Mouse (Mus musculus): ENCODE data around the gene Yy1. TPM values are rescaled to one million over a fixed set of nuclear protein-coding genes. Genes with fewer than 3 reads are reported as not detected.
"Not testable (repeated sequence)": the region's sequence is repeated elsewhere in the genome, so short reads cannot be mapped to it uniquely, and the experiment has no call there.

Yy1 gene
- polyA plus RNA-seq, 1 experiment = 6.9 TPM

- TF ChIP-seq CTCF (IDR thresholded peaks at IDR 0.05; ENCODE audit: control insufficient read depth, insufficient read depth, insufficient replicate concordance, low read depth, low read length) = no peak
- H3K36me3 ChIP-seq (ENCODE audit: control insufficient read depth, insufficient read depth, low read length) = no peaks in the 10 kb centered on the region
Observed at GRCm38 (mm10) chr12:108842663-108843062, 49.9 kb downstream of the Yy1 start.

DNA sequence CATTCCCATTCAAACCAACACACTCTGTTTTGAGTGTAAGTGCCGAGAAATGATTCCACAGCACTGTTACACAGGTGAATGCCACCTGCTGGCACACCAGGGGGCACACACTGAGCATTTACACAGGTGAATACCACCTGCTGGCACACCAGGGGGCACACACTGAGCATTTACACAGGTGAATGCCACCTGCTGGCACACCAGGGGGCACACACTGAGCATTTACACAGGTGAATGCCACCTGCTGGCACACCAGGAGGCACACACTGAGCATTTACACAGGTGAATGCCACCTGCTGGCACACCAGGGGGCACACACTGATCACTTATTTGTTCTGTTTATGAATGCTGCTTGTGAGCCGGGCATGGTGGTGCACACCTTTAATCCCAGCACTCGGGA, 55.3 kb downstream of the Yy1 start:
- H3K4me3 ChIP-seq (ENCODE audit: control insufficient read depth, low read depth, low read length); H3K27ac ChIP-seq (ENCODE audit: control insufficient read depth, insufficient read depth, low read depth, low read length); H3K27me3 ChIP-seq (ENCODE audit: control insufficient read depth, insufficient read depth, low read length); H3K4me1 ChIP-seq (ENCODE audit: control insufficient read depth, insufficient read depth, low read length); H3K36me3 ChIP-seq (ENCODE audit: control insufficient read depth, insufficient read depth, low read length): not testable (repeated sequence)

More at GRCm38 (mm10) chr12:108842663-108843062, 49.9 kb downstream of the Yy1 start:
- Histone ChIP-seq H3K4me3 (ENCODE audit: control insufficient read depth, low read depth, low read length) (no peak overlapping the region), H3K27me3 (ENCODE audit: control insufficient read depth, insufficient read depth, low read length) (no peaks in the 10 kb centered on the region), H3K27ac (ENCODE audit: control insufficient read depth, insufficient read depth, low read depth, low read length) (no peak overlapping the region), H3K4me1 (ENCODE audit: control insufficient read depth, insufficient read depth, low read length) (no peaks in the 10 kb centered on the region)

DNA sequence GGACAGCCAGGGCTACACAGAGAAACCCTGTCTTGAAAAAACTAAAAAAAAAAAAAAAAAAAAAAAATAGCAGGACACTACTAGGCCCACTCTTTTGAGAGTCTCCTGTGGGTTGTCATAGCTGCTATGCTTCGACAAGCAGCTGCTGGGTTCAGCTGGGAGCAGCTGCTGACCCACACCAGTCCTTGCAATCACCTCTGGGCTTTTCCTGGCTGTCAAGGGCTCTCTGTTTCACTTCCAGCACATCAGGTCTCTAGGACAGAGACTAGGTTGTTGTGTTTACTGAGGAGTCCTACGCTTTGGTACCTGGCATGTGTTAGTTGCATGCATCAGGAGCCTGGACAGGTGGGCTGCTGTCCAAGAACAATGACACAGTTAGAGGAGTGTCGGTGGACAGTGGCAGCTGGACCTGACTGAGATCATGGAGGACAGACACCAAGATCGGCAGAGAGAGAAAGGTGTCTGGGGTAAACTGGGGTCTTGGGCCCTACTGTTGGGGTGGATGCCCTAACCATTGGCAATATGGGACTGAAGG, 56.8 kb downstream of the Yy1 start:
- Histone ChIP-seq H3K27ac (ENCODE audit: control insufficient read depth, insufficient read depth, low read depth, low read length) (no peak overlapping the region), H3K36me3 (ENCODE audit: control insufficient read depth, insufficient read depth, low read length) (no peaks in the 10 kb centered on the region), H3K4me3 (ENCODE audit: control insufficient read depth, low read depth, low read length) (no peak overlapping the region), H3K4me1 (ENCODE audit: control insufficient read depth, insufficient read depth, low read length) (peaks cover 5% of the 10 kb centered on the region; the same call in 1 of the 2 replicates), H3K27me3 (ENCODE audit: control insufficient read depth, insufficient read depth, low read length) (no peaks in the 10 kb centered on the region)
- TF ChIP-seq POLR2A (IDR thresholded peaks at IDR 0.05; ENCODE audit: control insufficient read depth, low read depth, low read length) = no peak
- TF ChIP-seq CTCF (IDR thresholded peaks at IDR 0.05; ENCODE audit: control insufficient read depth, insufficient read depth, insufficient replicate concordance, low read depth, low read length) = no peak

GRCm38 (mm10) chr12:108850129-108850528, 57.4 kb downstream of the Yy1 start:
- H3K4me3 ChIP-seq (ENCODE audit: control insufficient read depth, low read depth, low read length) = no peak overlapping the region
- H3K4me1 ChIP-seq (ENCODE audit: control insufficient read depth, insufficient read depth, low read length) = peaks cover 5% of the 10 kb centered on the region; the same call in 1 of the 2 replicates
- no peaks in the 10 kb centered on the region for H3K27me3 ChIP-seq (ENCODE audit: control insufficient read depth, insufficient read depth, low read length)
- no peak for TF ChIP-seq POLR2A (IDR thresholded peaks at IDR 0.05; ENCODE audit: control insufficient read depth, low read depth, low read length)
- no peak for TF ChIP-seq CTCF (IDR thresholded peaks at IDR 0.05; ENCODE audit: control insufficient read depth, insufficient read depth, insufficient replicate concordance, low read depth, low read length)
- H3K27ac ChIP-seq (ENCODE audit: control insufficient read depth, insufficient read depth, low read depth, low read length) = no peak overlapping the region
- no peaks in the 10 kb centered on the region for H3K36me3 ChIP-seq (ENCODE audit: control insufficient read depth, insufficient read depth, low read length)

DNA sequence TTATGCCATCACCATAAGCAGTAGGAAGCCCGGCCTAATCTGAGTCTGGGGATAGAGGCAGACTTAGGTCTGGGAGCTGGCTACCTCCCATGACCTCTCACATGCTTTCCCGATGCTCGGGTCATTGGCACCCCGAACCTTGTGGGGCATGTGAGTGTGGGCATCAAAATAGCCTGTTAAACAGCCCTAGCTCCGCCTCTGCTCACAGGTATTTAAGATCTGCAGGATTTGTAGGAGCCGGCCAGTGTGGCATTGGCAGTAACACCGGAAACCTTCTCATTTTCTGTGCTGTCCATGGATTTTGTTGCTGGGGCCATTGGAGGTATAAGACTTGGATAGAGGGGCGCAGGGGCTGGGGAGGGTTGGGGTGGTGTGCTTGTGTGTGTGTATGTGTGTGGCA, 58.1 kb downstream of the Yy1 start:
- TF ChIP-seq POLR2A (IDR thresholded peaks at IDR 0.05; ENCODE audit: control insufficient read depth, low read depth, low read length) (no peak), CTCF (IDR thresholded peaks at IDR 0.05; ENCODE audit: control insufficient read depth, insufficient read depth, insufficient replicate concordance, low read depth, low read length) (no peak)
- Histone ChIP-seq H3K4me3 (ENCODE audit: control insufficient read depth, low read depth, low read length) (no peak overlapping the region), H3K36me3 (ENCODE audit: control insufficient read depth, insufficient read depth, low read length) (no peaks in the 10 kb centered on the region), H3K27ac (ENCODE audit: control insufficient read depth, insufficient read depth, low read depth, low read length) (no peak overlapping the region), H3K4me1 (ENCODE audit: control insufficient read depth, insufficient read depth, low read length) (peaks cover 5% of the 10 kb centered on the region; the same call in 1 of the 2 replicates), H3K27me3 (ENCODE audit: control insufficient read depth, insufficient read depth, low read length) (no peaks in the 10 kb centered on the region)

DNA sequence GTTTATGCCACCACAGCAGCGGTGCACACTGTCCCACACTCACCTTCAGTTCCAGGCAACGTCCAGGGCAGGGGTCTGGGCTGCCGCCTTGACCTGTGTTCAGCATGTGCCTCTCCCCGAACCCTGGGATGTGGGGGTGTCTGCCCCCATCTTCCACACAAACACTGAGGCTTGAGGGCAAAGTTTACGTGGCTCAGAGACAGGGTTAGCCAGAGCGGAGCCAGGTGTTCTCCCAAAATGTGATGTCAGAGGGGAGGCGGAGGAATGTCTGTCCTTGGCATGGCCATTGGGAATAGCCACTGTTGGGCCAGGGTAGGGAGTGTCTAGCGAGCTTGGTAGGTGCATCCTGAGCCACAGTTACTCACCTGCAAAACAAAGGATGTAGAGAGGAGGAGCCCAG, 60.0 kb downstream of the Yy1 start:
- H3K27ac ChIP-seq (ENCODE audit: control insufficient read depth, insufficient read depth, low read depth, low read length) = no peak overlapping the region
- H3K4me3 ChIP-seq (ENCODE audit: control insufficient read depth, low read depth, low read length) = no peak overlapping the region
- H3K27me3 ChIP-seq (ENCODE audit: control insufficient read depth, insufficient read depth, low read length) = no peaks in the 10 kb centered on the region
- H3K36me3 ChIP-seq (ENCODE audit: control insufficient read depth, insufficient read depth, low read length) = no peaks in the 10 kb centered on the region
- peaks cover 5% of the 10 kb centered on the region; the same call in 1 of the 2 replicates for H3K4me1 ChIP-seq (ENCODE audit: control insufficient read depth, insufficient read depth, low read length)
- TF ChIP-seq POLR2A (IDR thresholded peaks at IDR 0.05; ENCODE audit: control insufficient read depth, low read depth, low read length) (no peak), CTCF (IDR thresholded peaks at IDR 0.05; ENCODE audit: control insufficient read depth, insufficient read depth, insufficient replicate concordance, low read depth, low read length) (no peak)

DNA sequence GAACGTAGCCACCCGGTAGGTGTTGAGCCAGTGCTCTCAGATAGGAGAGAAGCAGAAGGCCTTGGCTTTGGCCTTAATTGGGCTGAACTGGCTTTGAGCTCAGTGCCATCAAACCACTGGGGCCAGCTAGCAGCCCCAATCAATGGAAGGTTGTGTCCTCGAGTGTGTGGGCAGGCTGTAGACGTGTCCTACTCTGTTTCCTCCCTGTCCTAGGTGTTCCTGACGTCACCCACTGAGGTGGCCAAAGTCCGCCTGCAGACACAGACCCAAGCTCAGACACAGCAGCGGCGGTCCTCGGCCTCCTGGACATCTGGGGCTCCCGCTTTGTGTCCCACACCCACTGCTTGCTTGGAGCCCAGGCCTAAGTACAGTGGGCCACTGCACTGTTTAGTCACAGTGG, 62.3 kb downstream of the Yy1 start:
- Histone ChIP-seq H3K27me3 (ENCODE audit: control insufficient read depth, insufficient read depth, low read length) (no peaks in the 10 kb centered on the region), H3K36me3 (ENCODE audit: control insufficient read depth, insufficient read depth, low read length) (no peaks in the 10 kb centered on the region), H3K4me3 (ENCODE audit: control insufficient read depth, low read depth, low read length) (no peak overlapping the region), H3K4me1 (ENCODE audit: control insufficient read depth, insufficient read depth, low read length) (peaks cover 5% of the 10 kb centered on the region), H3K27ac (ENCODE audit: control insufficient read depth, insufficient read depth, low read depth, low read length) (no peak overlapping the region)
- TF ChIP-seq CTCF (IDR thresholded peaks at IDR 0.05; ENCODE audit: control insufficient read depth, insufficient read depth, insufficient replicate concordance, low read depth, low read length) (no peak), POLR2A (IDR thresholded peaks at IDR 0.05; ENCODE audit: control insufficient read depth, low read depth, low read length) (no peak)

DNA sequence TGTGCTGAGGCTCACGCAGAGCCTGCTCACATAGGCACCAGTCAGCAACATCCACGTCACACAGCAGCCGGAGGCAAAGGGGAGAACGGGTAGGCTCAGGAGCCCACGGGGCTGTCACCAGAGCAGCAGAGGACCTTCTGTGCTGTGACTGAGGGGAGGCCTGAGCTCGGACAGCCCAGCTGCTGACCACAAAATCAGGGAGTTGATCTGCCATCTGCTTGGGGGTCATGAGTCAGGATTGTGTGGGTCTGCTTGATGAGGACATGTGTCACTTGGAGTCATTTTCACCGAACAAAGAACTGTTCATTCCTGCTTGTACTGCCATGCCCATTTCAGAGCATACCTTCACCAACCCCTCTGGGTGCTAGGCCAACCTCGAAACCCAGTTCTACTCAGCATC, 63.4 kb downstream of the Yy1 start:
- H3K36me3 ChIP-seq (ENCODE audit: control insufficient read depth, insufficient read depth, low read length) = no peaks in the 10 kb centered on the region
- H3K27ac ChIP-seq (ENCODE audit: control insufficient read depth, insufficient read depth, low read depth, low read length) = no peak overlapping the region
- TF ChIP-seq CTCF (IDR thresholded peaks at IDR 0.05; ENCODE audit: control insufficient read depth, insufficient read depth, insufficient replicate concordance, low read depth, low read length) (no peak), POLR2A (IDR thresholded peaks at IDR 0.05; ENCODE audit: control insufficient read depth, low read depth, low read length) (no peak)
- H3K27me3 ChIP-seq (ENCODE audit: control insufficient read depth, insufficient read depth, low read length) = no peaks in the 10 kb centered on the region
- no peak overlapping the region for H3K4me3 ChIP-seq (ENCODE audit: control insufficient read depth, low read depth, low read length)
- H3K4me1 ChIP-seq (ENCODE audit: control insufficient read depth, insufficient read depth, low read length) = peaks cover 5% of the 10 kb centered on the region
